Mouse (Mus musculus) stomach, postnatal 0 days (tissue): ENCODE data around the gene Tat.

ENCODE experiments used
- CTCF ChIP-seq: IDR thresholded peaks from 2 replicates; pipeline ENCODE4 v1.5.1; 2016; ENCODE audit warnings: antibody characterized with exemption, low read depth, mild to moderate bottlenecking, moderate library complexity
- EP300 ChIP-seq: optimal IDR thresholded peaks from 2 replicates; pipeline ENCODE3; 2016; ENCODE audit warnings: antibody characterized with exemption

- TF ChIP-seq CTCF (no peak), EP300 (no peak)
These were observed 44.1 kb downstream of the Tat start for GRCm38 (mm10) chr8:110034331-110034730.
